Mouse (Mus musculus) cortical plate, adult 2 months (tissue): ENCODE results near the gene Ganab.

Source experiments
- CTCF ChIP-seq: fragments of 200-500 bp; IDR thresholded peaks from 2 replicates; pipeline ENCODE4 v1.5.1; 2011; ENCODE audit warnings: mild to moderate bottlenecking, control low read depth, low read length; ENCODE audit not compliant: insufficient read depth; ENCODE audit errors: extremely low read depth
- POLR2A ChIP-seq: fragments of 200-500 bp; IDR thresholded peaks from 2 replicates; pipeline ENCODE4 v1.6.1; 2011; ENCODE audit warnings: mild to moderate bottlenecking, low read length, control low read depth; ENCODE audit not compliant: insufficient read depth; ENCODE audit errors: extremely low read depth

- TF ChIP-seq POLR2A: no peak
- no peak for TF ChIP-seq CTCF
Observed at GRCm38 (mm10) chr19:8853117-8853516, 44.8 kb upstream of the Ganab start.
